Mouse (Mus musculus): ENCODE data around the gene Psma1.

Psma1 gene

GRCm38 (mm10) chr7:114276005-114276752, at the start of gene Psma1:
Psma1 (minus strand) TSS chr7:114276118.
- peak; percentile 98 for DNase-seq (ENCODE audit: low read depth, low spot score)

GRCm38 (mm10) chr7:114323527-114323926, 47.6 kb upstream of the Psma1 start:
- DNase-seq (ENCODE audit: low read depth, low spot score), result no peak

GRCm38 (mm10) chr7:114322531-114323441, 46.9 kb upstream of the Psma1 start:
- no peak for DNase-seq (ENCODE audit: low read depth, low spot score)

GRCm38 (mm10) chr7:114321694-114322372, 45.9 kb upstream of the Psma1 start:
- DNase-seq (ENCODE audit: low read depth, low spot score), result no peak

- no peak for DNase-seq (ENCODE audit: low read depth, low spot score)
Observed at GRCm38 (mm10) chr7:114317896-114318295, 42.0 kb upstream of the Psma1 start.

- DNase-seq (ENCODE audit: low read depth, low spot score), result no peak
Observed at GRCm38 (mm10) chr7:114317389-114317792, 41.5 kb upstream of the Psma1 start.

- DNase-seq (ENCODE audit: low read depth, low spot score), result no peak
Observed at GRCm38 (mm10) chr7:114316361-114316871, 40.5 kb upstream of the Psma1 start.

GRCm38 (mm10) chr7:114311209-114311608, 35.3 kb upstream of the Psma1 start:
- no peak for DNase-seq (ENCODE audit: low read depth, low spot score)

GRCm38 (mm10) chr7:114309020-114309419, 33.1 kb upstream of the Psma1 start:
- no peak for DNase-seq (ENCODE audit: low read depth, low spot score)

GRCm38 (mm10) chr7:114301293-114301782, 25.4 kb upstream of the Psma1 start:
- no peak for DNase-seq (ENCODE audit: low read depth, low spot score)

- DNase-seq (ENCODE audit: low read depth, low spot score), result no peak
Observed at GRCm38 (mm10) chr7:114300782-114301181, 24.9 kb upstream of the Psma1 start.

GRCm38 (mm10) chr7:114299247-114299646, 23.3 kb upstream of the Psma1 start:
- no peak for DNase-seq (ENCODE audit: low read depth, low spot score)

GRCm38 (mm10) chr7:114294698-114295097, 18.8 kb upstream of the Psma1 start:
- DNase-seq (ENCODE audit: low read depth, low spot score), result no peak

- no peak for DNase-seq (ENCODE audit: low read depth, low spot score)
Observed at GRCm38 (mm10) chr7:114293903-114294302, 18.0 kb upstream of the Psma1 start.

GRCm38 (mm10) chr7:114292501-114292971, 16.6 kb upstream of the Psma1 start:
- no peak for DNase-seq (ENCODE audit: low read depth, low spot score)

- DNase-seq (ENCODE audit: low read depth, low spot score), result no peak
Observed at GRCm38 (mm10) chr7:114291461-114292335, 15.8 kb upstream of the Psma1 start.

- no peak for DNase-seq (ENCODE audit: low read depth, low spot score)
Observed at GRCm38 (mm10) chr7:114290078-114290506, 14.2 kb upstream of the Psma1 start.

GRCm38 (mm10) chr7:114284296-114284910, 8.5 kb upstream of the Psma1 start:
- DNase-seq (ENCODE audit: low read depth, low spot score), result no peak

GRCm38 (mm10) chr7:114283006-114283405, 7.1 kb upstream of the Psma1 start:
- DNase-seq (ENCODE audit: low read depth, low spot score), result no peak

GRCm38 (mm10) chr7:114281671-114282070, 5.8 kb upstream of the Psma1 start:
- no peak for DNase-seq (ENCODE audit: low read depth, low spot score)
